Mouse (Mus musculus): Measurements from ENCODE around the gene 1810024B03Rik. TPM values are rescaled to one million over a fixed set of nuclear protein-coding genes. Genes with fewer than 3 reads are reported as not detected.
A peak's percentile ranks its signal among the peaks of the same experiment; 100 is the strongest.

Gene 1810024B03Rik
- polyA plus RNA-seq, 1 experiment from 2014 or later, result 2.4 TPM

DNA sequence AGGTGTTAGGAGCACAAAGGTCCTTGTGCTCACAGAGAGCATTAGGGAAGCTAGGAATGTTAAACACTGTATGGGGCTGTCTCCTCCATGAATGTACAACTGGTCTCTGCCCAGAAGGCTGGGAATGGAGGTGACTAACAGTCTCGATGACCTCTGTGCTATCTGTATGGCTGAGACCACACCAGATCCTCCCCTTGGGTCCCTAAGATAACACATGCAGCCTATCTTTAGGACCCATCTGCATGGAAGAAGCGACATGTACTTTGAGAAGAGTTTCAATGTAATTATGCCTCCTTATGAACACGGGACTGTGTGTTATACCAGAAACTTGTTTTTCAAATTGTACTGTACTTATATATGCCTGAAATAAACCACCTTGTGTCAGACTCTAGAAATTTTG lies 62.4 kb downstream of the 1810024B03Rik start:
- Histone ChIP-seq H3K4me2 (replicated peaks) (no peak overlapping the region), H3K9ac (no peak overlapping the region), H3K4me1 (peaks cover 14% of the 10 kb centered on the region), H3K4me3 (no peak overlapping the region), H3K36me3 (peaks cover 10% of the 10 kb centered on the region), H3K27me3 (no peaks in the 10 kb centered on the region), H3K27ac (no peak overlapping the region), H3K9me3 (no peaks in the 10 kb centered on the region)
- WGBS, result 76% methylated on average over 3 of the region's 3 CpGs
- ATAC-seq (ENCODE audit: insufficient number of reproducible peaks, insufficient read depth, low FRiP score, low TSS enrichment), result no peak

DNA sequence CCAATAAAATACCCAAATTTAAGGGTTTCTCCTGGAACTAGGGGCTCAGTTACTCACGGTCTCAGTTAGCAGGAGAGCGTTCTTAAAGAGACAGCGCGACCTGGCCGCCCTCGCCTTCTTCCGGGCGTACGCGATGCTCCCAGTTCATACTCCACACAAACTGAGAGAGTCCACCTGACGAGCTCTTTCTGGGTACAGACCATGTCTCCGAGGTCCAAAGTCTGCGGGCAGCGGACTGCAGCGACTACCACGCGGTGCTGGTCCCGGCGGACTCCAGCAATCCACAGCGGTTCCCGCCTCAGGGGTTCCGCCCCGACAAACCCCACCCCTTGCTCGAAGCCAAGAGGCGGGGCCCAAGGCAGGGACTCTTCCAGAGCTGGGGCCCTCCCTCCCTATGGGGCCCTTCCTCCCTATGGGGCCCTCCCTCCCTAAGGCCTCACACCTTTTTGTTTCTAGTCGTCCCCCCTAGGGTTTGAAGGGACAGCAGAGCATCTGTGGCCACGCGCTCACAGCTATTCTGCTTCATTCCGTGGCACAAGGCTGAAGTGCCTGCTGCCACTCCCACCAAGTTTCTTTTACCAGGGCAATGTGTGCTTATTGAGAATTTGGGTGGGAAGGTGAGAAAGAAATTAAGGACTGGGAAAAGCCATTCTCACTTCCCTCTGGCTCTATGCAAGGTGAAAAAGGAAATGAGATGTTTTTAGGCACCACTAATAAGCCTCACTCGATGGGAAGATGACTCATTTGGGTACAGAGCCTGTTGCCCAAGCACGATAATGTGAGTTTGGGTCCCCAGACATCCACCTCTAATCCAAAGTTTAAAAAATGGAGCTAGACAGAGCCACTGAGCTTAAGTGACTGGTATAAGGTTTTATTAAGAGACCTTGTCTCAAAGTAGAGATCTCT lies 64.7 kb downstream of the 1810024B03Rik start, which contains the start of gene Itpripl1:
Gene Itpripl1, minus strand, starts transcription at position 285 of the 906 bp plus-strand sequence.
- Histone ChIP-seq H3K27me3 (no peaks in the 10 kb centered on the region), H3K4me1 (peaks cover 14% of the 10 kb centered on the region), H3K4me3 (peak within 1 kb of the TSS; percentile 58), H3K4me2 (replicated peaks) (peak within 1 kb of the TSS; percentile 67), H3K36me3 (peaks cover 24% of the 10 kb centered on the region), H3K9me3 (no peaks in the 10 kb centered on the region), H3K27ac (no peak within 1 kb of the TSS), H3K9ac (peak within 1 kb of the TSS; percentile 61)
- peak; percentile 92; the same call in 1 of the 2 replicates for ATAC-seq (ENCODE audit: insufficient number of reproducible peaks, insufficient read depth, low FRiP score, low TSS enrichment)
- 5% methylated on average over 31 of the region's 31 CpGs for WGBS

DNA sequence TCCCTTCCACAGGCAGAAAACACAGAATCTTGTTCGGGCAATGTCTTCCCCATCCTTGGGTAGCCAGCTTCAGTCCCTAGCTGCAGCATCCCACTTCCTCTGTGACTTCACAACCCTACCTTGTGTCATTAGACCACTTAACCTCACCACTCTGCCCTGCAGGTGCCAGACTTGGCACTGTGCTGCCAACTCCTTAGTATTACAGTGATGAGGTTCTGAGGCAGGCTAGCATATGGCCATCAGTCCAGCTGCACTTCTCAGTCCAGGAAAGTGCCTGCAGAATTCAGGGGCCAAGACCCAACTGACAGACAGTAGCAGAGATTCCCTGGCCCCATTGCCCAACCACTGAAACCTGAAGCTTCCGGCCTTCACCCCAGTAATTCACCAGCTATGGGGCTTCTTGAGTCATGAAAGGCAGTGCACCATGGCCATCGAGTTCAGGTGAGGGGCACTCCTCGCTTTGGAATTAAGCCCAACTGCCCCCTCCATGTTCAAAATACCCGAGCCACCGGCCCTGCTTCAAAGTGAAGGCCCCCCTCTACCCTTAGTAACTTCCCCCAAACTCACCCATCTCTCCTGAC lies 65.4 kb downstream of the 1810024B03Rik start:
- WGBS, result 13% methylated on average over 6 of the region's 6 CpGs
- Histone ChIP-seq H3K4me1 (peaks cover 14% of the 10 kb centered on the region), H3K36me3 (peaks cover 24% of the 10 kb centered on the region), H3K4me3 (peak overlapping the region; percentile 58), H3K9ac (peak overlapping the region; percentile 61), H3K9me3 (no peaks in the 10 kb centered on the region), H3K27ac (no peak overlapping the region), H3K27me3 (no peaks in the 10 kb centered on the region), H3K4me2 (replicated peaks) (peak overlapping the region; percentile 67)
- no peak; the same call in 1 of the 2 replicates for ATAC-seq (ENCODE audit: insufficient number of reproducible peaks, insufficient read depth, low FRiP score, low TSS enrichment)

DNA sequence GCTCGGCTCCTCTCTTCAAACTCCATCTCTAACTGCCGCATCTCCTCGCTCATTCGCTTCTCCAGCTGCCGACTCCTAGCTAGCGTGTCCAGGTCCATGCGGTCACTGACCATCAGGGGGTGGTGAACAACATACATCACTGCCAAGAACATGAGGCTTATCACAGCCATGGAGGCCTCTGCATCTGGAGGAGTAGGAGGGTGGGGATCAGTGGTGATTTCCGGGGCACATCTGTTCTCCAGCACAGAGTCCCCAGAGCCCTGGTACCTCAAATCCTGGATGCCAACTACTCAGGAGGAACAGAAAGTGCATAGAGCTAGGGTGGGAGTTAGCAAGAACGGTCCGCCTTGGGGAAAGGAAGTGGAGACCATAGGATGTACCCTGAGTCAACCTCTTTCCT lies 66.0 kb downstream of the 1810024B03Rik start:
- peaks cover 19% of the 10 kb centered on the region for H3K4me1 ChIP-seq
- H3K9me3 ChIP-seq, result no peaks in the 10 kb centered on the region
- ATAC-seq (ENCODE audit: insufficient number of reproducible peaks, insufficient read depth, low FRiP score, low TSS enrichment), result no peak
- WGBS, result 89% methylated on average over 10 of the region's 10 CpGs
- H3K4me3 ChIP-seq, result no peak overlapping the region
- H3K9ac ChIP-seq, result no peak overlapping the region
- H3K27ac ChIP-seq, result no peak overlapping the region
- peak overlapping the region; percentile 67 for H3K4me2 ChIP-seq (replicated peaks)
- peaks cover 24% of the 10 kb centered on the region for H3K36me3 ChIP-seq
- no peaks in the 10 kb centered on the region for H3K27me3 ChIP-seq

DNA sequence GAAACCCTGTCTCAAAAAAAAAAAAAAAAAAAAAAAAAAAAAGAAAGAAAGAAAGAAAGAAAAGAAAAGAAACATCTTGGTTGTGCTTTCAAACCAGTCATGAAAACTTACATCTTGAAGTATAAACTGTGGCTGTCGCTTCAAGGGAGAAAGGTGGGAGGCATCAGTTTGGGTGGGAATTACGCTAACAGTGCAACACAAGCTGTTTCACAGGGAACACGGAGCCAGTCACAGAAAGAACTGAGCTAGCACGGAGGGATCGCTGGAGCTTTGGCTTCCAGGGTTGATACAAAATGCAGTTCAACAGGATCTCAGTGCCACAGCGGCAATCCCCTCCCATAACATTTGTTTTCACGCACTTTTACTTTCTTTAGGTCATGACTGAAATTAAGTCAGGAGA lies 68.1 kb downstream of the 1810024B03Rik start:
- Histone ChIP-seq H3K9ac (no peak overlapping the region), H3K4me1 (peaks cover 25% of the 10 kb centered on the region), H3K27me3 (no peaks in the 10 kb centered on the region), H3K9me3 (no peaks in the 10 kb centered on the region), H3K4me2 (replicated peaks) (no peak overlapping the region), H3K4me3 (no peak overlapping the region), H3K36me3 (peaks cover 24% of the 10 kb centered on the region), H3K27ac (no peak overlapping the region)
- WGBS, result 94% methylated on average over 7 of the region's 7 CpGs
- ATAC-seq (ENCODE audit: insufficient number of reproducible peaks, insufficient read depth, low FRiP score, low TSS enrichment), result no peak

DNA sequence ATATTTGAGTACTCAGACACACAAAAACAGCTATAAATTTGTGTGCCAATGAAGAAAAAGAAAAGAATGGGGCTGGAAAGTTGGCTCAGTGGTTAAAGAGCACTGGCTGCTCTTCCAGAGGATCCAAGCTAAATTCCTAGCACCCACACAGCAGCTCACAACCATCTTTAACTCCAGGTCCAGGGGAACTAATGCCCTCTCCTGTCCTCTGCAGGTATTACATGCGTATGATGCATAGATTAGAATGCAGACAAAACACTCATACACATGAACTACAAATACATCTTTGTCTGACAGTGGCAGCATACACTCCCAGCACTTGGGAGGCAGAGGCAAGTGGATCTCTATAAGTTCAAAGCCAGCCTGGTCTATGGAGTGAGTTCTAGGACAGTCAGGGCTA lies 68.5 kb downstream of the 1810024B03Rik start:
- Histone ChIP-seq H3K4me3 (no peak overlapping the region), H3K4me2 (replicated peaks) (no peak overlapping the region)
- whole genome bisulfite sequencing, result 96% methylated on average over 1 of the region's 1 CpGs

DNA sequence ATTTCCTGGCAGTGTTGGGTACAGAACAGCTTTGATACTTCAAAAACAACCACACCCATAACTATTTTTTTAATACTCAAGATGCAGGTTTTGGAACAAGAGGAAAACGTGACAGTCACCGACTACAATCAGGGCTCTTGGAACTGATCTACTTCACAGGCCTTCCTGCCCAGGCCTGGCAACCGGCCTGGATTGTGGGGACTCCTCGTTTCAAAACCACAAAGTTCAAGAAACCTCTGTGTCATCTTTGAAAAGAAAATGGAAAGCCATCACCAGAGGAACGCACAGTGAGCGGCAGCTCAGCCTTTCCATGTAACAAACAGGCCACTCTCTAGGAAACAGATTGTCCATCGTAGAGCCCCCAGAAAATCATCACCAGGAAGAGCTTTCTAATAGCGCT lies 69.0 kb downstream of the 1810024B03Rik start:
- no peaks in the 10 kb centered on the region for H3K9me3 ChIP-seq

More for the DNA sequence above, 68.5 kb downstream of the 1810024B03Rik start:
- Histone ChIP-seq H3K9me3 (no peaks in the 10 kb centered on the region), H3K4me1 (peaks cover 25% of the 10 kb centered on the region), H3K27me3 (no peaks in the 10 kb centered on the region), H3K9ac (no peak overlapping the region), H3K36me3 (peaks cover 24% of the 10 kb centered on the region), H3K27ac (no peak overlapping the region)
- no peak for ATAC-seq (ENCODE audit: insufficient number of reproducible peaks, insufficient read depth, low FRiP score, low TSS enrichment)

DNA sequence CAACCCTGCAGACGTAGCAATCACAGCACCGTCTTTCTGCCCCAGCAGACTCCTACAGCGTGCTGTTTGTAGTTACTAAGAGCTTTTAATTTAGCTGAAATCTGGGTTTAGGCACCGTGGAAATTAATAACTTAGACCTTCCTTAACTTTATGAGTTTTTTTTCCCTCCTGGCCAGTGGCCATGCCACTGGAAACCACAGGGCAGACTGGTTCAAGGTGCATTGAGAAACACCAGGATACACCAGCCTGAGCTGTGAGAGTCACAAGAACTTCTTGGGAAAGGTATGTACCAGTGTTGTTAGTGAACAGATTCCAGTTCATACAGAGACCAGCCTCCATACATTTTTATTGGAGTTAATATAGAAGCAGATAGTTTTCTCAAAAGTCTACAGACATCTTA lies 69.6 kb downstream of the 1810024B03Rik start:
- Histone ChIP-seq H3K4me2 (replicated peaks) (no peak overlapping the region), H3K36me3 (peaks cover 24% of the 10 kb centered on the region), H3K4me1 (peaks cover 23% of the 10 kb centered on the region), H3K27ac (0 out of 2 replicates have a peak overlapping the region, but pooled peaks have one; percentile 65), H3K9ac (no peak overlapping the region), H3K4me3 (no peak overlapping the region), H3K9me3 (no peaks in the 10 kb centered on the region), H3K27me3 (no peaks in the 10 kb centered on the region)
- ATAC-seq (ENCODE audit: insufficient number of reproducible peaks, insufficient read depth, low FRiP score, low TSS enrichment), result no peak
- WGBS, result 88% methylated on average over 4 of the region's 4 CpGs

More for the DNA sequence above, 69.0 kb downstream of the 1810024B03Rik start:
- H3K4me2 ChIP-seq (replicated peaks), result no peak overlapping the region
- no peak overlapping the region for H3K9ac ChIP-seq
- no peaks in the 10 kb centered on the region for H3K27me3 ChIP-seq
- H3K27ac ChIP-seq, result no peak overlapping the region
- H3K4me3 ChIP-seq, result no peak overlapping the region
- peaks cover 25% of the 10 kb centered on the region for H3K4me1 ChIP-seq
- H3K36me3 ChIP-seq, result peaks cover 24% of the 10 kb centered on the region
- ATAC-seq (ENCODE audit: insufficient number of reproducible peaks, insufficient read depth, low FRiP score, low TSS enrichment), result no peak
- 92% methylated on average over 8 of the region's 8 CpGs for WGBS

DNA sequence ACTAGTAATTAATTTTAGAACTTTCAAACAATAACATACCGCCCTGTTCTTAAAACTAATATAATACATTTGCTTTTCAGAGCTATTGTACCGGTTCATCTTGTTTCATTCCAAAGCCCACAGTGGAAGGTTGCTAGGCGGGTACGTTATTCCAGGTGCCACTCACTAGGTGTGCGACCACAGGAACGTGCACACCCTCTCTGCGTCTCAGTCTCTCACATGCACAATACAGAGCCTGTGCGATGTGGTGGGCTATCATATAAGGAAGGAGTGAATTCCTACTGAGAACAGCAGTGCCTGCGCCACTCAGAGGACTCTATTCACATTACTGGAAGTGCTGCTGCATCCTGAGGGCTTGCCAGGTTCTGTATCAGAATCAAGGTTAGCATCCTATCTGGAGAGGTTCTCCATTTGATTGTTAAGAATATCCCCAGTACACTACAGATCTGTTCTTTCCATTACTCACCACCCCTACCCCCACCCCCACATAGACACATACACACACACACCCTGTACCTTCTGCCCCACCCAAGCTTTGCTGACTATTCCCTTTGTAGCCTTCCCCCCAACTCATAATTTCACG lies 70.2 kb downstream of the 1810024B03Rik start:
- H3K4me3 ChIP-seq, result no peak overlapping the region
- H3K27ac ChIP-seq, result peak overlapping the region; percentile 65; the same call in 1 of the 2 replicates
- 82% methylated on average over 10 of the region's 10 CpGs for WGBS
- H3K27me3 ChIP-seq, result no peaks in the 10 kb centered on the region
- H3K4me1 ChIP-seq, result peaks cover 22% of the 10 kb centered on the region
- no peak overlapping the region for H3K4me2 ChIP-seq (replicated peaks)
- no peak for ATAC-seq (ENCODE audit: insufficient number of reproducible peaks, insufficient read depth, low FRiP score, low TSS enrichment)
- no peaks in the 10 kb centered on the region for H3K9me3 ChIP-seq
- no peak overlapping the region for H3K9ac ChIP-seq
- peaks cover 24% of the 10 kb centered on the region for H3K36me3 ChIP-seq

DNA sequence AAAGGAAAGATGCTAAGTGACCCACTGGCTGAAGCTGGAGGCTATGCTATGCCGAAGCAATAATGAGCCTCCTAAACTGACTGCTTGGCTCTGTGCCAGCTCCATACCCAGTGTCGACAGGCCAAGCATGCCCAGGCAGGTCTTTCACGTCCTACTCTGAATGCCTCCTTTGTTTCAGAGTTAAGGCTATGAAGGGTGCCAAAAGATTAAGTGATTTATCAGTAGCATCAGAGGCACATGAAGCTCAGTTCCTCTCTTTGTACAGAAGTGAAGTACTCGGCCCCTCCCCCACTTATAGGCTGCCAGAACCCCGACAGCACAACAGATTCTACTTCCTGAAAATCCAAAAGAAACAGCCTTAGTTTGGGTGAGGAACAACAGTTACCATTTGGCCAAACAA lies 71.1 kb downstream of the 1810024B03Rik start:
- peaks cover 24% of the 10 kb centered on the region for H3K36me3 ChIP-seq
- no peaks in the 10 kb centered on the region for H3K27me3 ChIP-seq
- H3K4me3 ChIP-seq, result no peak overlapping the region
- H3K27ac ChIP-seq, result peak overlapping the region; percentile 65; the same call in 1 of the 2 replicates
- peaks cover 24% of the 10 kb centered on the region for H3K4me1 ChIP-seq
- peak; percentile 18; the same call in 1 of the 2 replicates for ATAC-seq (ENCODE audit: insufficient number of reproducible peaks, insufficient read depth, low FRiP score, low TSS enrichment)
- WGBS, result 14% methylated on average over 5 of the region's 5 CpGs
- H3K9ac ChIP-seq, result no peak overlapping the region
- 0 out of 2 replicates have a peak overlapping the region, but pooled peaks have one; percentile 2 for H3K4me2 ChIP-seq (replicated peaks)
- no peaks in the 10 kb centered on the region for H3K9me3 ChIP-seq

Data from embryonic facial prominence, embryonic 12.5 days (tissue).